Mouse (Mus musculus) A20 (cell line): Measurements from ENCODE around the gene Pigx.
"Not testable (repeated sequence)": the region's sequence is repeated elsewhere in the genome, so short reads cannot be mapped to it uniquely, and the experiment has no call there.

Experiments used
- DNase-seq: peaks from one replicate; pipeline ENCODE4 v3.0.0-alpha.2; 2011; ENCODE audit warnings: low read depth, low spot score

Pigx gene

DNA sequence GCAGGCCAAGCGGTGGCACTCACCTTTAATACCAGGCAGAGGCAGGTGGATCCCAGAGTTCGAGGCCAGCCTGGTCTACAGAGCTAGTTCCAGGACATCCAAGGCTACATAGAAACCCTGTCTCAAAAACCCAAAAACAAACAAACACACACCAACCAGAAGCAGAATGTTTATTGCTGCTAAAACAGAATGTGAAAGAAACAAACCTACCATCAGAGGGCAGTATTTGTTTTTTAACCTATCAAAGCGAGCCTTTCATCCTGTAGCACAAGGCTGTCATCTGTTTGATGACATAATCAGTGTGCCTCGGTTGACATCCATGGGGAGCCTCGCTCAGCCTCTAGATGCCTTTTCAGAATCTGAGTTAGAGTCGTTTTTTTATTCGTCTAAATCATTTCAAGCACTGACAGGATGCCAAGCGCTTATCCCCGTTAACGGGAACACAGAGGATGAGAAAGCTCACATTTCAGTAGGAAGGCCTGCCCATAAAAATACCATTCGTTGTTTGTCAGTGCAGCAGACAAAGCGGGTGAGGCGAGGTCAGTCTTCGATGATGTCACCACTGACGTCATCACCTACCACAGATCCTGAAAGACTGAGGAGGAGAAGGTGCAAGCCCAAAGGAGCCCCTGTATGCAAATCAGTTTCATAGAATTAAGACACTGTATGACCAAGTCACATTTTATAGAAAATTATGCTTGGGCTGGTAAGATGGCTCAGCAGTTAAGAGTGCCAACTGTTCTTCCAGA lies 11.6 kb upstream of the Pigx start:
- DNase-seq: peak; percentile 65

- no peak for DNase-seq
These were observed 9.0 kb upstream of the Pigx start for GRCm38 (mm10) chr16:32108578-32108977.

- no peak for DNase-seq
These were observed 8.6 kb upstream of the Pigx start for GRCm38 (mm10) chr16:32108170-32108569.

GRCm38 (mm10) chr16:32107342-32108045 lies 8.0 kb upstream of the Pigx start:
- no peak for DNase-seq

GRCm38 (mm10) chr16:32105698-32106097 lies 6.2 kb upstream of the Pigx start:
- no peak for DNase-seq

DNA sequence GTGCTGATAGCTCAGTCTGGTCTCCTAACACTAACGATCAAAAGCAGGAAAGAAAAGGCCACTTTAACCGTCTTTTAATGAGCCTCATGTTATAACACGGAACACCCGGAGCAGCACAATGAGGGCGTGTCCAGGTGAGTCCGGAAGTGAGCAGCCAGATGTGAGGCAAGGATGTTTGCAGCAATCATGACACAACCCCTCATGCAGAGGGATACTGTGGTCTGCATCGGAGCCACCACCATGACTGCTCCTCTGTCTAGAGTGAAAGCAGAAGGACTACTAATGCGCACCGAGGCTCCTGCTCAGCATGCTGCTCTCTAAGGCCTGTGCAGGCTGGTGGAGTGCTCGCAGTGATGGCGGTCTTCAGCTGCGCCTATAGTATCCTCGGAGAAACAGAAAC lies 2.8 kb upstream of the Pigx start:
- DNase-seq: no peak

GRCm38 (mm10) chr16:32098897-32099637 lies 473 bp downstream of the Pigx start:
- no peak for DNase-seq

GRCm38 (mm10) chr16:32097757-32098156 lies 1.8 kb downstream of the Pigx start:
- not testable (repeated sequence) for DNase-seq

DNA sequence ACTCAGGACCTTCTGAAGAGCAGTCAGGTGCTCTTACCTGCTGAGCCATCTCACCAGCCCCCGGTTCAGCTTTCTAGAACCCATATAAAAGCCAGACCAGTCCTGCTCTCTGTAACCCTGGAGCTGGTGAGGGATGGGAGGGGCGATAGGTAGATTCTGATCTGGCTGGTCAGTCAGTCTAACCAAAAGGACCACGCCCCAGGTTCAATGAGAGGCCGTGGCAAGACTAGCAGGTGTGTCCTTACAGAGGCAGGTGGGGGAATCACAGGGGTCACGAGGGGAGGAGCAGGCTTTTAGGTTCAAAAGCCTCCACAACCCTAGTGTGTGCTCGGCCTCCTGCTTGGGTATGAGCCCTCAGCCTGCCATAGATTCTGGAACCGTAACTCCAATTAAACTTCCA lies 8.1 kb downstream of the Pigx start:
- DNase-seq: no peak

GRCm38 (mm10) chr16:32087629-32088443 lies 11.7 kb downstream of the Pigx start:
- no peak for DNase-seq

GRCm38 (mm10) chr16:32078991-32079511 lies 20.5 kb downstream of the Pigx start, which contains the start of gene Pak2:
Gene Pak2 (minus strand): TSS chr16:32079342.
- peak; percentile 90 for DNase-seq

DNA sequence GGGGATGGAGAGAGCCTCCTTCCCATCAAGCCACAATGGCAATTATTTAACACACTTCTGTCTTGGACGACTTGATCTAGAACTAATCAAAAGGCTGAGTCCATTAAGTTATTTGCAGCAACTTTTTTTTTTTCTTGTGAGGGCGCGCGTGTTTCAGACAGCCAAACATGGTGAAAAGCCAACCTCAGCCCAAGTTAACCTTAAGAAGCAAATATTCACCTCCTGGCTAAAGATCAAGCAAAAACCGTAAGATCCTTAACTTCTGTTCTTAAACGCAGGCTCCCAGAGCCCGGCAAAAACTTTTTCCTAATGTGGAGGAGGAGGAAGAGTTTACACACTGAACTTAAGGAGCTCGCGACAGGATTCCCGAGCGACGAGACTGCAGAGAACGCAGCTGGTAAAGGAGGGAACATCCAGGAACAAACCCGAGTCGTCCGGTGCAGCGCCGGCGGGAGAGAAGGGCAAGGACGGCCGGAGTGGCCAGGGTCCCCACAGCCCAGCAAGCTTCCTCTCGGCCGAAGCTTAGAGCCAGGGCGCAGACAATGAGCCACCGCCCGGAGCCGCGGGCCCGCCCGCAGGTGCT lies 21.0 kb downstream of the Pigx start:
- DNase-seq: peak; percentile 72

DNA sequence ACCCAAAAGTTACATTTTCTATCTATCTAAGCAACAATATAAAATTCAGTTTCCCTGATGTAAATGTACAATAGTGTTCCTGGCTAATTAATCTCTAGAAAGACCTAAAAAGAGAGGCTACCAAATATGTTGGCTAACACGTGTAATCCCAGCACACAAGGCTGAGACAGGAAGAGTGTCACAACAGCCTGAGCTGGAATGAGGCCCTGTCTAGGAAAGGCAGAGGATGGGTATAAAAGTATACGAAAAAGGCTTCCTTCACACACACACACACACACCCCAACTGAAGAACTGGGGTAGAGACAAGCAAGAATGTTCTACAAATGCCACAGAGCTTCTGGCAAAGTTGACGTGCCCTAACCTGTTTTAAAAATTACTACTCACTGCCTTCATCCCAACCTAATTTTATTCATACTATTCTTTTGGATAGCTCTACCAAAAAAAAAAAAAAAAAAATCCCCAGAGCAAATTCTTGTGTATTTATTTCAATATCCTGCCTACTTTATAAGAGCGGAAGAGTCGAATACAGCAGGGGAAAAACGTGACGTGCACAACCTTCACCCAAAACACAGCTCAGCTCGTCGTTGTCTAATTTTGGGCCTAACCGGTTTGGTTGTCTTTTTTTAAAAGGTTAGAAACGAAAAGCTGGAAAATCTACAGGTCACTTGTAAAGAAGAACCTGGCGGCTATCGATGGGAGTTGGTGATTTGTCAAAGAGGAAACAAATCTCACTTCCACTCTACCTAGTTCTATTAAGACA lies 21.7 kb downstream of the Pigx start:
- no peak for DNase-seq

GRCm38 (mm10) chr16:32076406-32076805 lies 23.1 kb downstream of the Pigx start:
- no peak for DNase-seq

DNA sequence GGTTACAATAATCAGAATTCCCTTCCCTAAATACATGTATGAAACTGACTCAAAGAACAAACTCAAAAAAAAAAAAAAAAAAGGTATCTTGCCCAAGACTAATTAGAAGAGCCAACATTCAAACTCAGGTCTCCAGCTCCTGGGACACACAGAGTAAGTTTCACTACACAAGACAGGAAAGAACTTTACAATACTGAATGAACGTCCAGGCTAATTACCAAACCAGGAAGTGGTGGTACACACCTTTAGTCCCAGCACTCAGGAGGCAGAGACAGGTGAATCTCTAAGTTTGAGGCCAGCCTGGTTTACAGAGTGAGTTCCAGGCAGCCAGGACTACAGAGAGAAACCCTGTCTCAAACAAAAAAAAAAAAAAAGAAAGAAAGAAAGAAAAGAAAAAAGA lies 23.8 kb downstream of the Pigx start:
- DNase-seq: no peak

DNA sequence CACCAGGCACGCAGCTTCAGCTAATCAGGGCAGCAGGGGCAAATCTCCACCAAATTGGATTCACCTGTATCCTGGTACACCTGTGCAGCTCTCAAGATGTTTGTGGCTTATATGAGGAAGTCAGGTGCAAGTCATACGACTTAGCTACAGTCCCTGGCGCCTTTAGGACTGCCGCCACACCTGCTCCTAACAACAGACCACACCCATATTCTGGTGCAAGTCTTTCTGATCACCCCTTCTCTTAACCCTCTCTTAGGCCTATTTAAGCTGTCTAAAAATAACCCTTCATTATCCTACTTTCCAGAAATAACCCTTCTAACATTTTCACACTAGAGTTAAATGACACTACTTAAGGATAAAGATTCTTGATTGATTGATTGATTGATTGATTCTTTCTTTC lies 29.5 kb downstream of the Pigx start:
- DNase-seq: not testable (repeated sequence)

DNA sequence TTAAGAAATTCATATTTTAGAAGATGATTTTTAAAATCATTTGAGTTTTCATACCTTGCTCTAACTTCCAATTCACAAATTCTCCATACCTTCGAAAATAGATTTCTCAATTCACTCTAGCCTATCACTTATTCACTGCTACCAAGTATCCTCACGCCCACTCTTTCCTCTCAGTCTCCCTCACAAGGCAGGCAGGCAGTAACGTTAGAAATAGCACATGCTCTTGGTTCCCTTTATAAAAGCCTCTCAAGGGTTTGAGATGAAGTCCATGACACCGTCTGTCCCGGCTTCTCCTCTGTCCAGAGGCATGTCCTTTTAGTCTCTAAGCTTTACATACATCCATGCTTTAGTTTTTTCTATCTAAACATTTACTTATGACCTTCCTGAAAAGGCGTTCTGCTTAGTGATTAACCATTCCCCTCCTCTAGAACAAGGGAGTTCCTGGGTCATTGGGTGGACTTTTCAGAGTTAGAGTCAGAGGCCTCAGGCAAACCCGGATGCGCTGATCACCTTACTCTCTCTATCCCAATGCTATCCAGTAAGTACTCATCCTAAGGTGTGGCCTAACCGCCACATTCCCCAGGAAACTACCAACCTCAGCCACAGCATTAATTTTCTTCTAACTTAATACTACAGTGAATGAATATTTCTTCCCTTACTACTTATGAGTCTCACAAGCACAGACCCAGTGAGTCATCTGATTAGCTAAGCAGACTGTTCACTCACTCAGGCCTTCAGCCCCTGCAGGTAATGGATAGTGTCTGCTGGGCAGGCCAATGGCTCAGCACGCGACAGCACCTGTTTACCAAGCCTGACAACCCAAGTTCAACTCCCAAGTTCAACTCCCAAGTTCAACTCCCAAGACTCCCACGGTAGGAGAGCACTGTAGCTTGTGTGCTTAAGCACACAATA lies 30.9 kb downstream of the Pigx start:
- DNase-seq: no peak

- DNase-seq: no peak
These were observed 32.6 kb downstream of the Pigx start for GRCm38 (mm10) chr16:32066899-32067298.

DNA sequence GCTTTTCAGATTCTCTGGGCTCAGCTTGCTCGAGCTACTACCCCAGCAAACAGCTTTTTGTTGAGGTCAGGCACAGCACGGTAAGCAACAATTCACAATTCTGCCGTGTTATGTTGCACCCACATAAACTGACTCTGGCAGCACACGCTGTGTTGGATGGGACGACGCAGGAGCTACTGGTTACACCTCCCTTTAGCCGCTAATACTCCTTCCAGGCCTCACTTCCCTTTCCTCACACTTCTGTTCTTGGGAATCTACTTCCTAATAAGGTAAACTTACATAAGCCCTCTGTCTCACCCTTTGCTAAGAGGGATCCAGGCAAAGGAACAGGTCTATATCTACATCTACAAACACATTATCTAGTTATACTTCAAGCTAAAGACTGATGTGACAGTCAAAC lies 35.6 kb downstream of the Pigx start:
- no peak for DNase-seq
